Mouse (Mus musculus): ENCODE data around the gene Prlr. TPM values are rescaled to one million over a fixed set of nuclear protein-coding genes. Genes with fewer than 3 reads are reported as not detected.

Prlr gene
- total and polyA plus RNA-seq, 3 experiments, result not detected

DNA sequence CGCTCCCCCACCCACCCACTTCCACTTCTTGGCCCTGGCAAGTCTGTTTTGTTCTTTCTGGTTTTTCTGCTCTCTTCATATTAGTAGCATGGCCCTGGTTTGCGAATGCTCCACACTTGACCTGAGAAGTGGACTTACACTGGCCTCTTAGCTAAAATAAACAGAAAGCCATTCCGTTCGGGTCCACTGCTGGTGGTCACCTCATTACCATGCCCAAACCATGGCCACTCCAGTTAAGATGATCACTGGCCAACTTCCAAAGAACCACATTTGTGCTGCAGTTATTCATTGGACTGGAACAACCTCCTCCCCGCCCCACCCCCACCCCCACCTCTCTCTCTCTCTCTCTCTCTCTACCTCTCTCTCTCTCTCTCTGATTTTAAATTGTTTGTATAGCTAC is 104.5 kb downstream of the Prlr start:
- no peaks in the 10 kb centered on the region for H3K4me1 ChIP-seq (ENCODE audit: control insufficient read depth in 1 of 2, insufficient read depth in 2 of 2, low read length in 2 of 2)
- H3K79me2 ChIP-seq (ENCODE audit: control insufficient read depth, insufficient read depth, low read length, poor library complexity), result no peaks in the 10 kb centered on the region
- DNase-seq (ENCODE audit: low read depth, low spot score), result no peak
- TF ChIP-seq MEF2A (IDR thresholded peaks at IDR 0.05; ENCODE audit: extremely low read depth, insufficient replicate concordance, low read depth, low read length, poor library complexity, severe bottlenecking) (no peak), ETS1 (IDR thresholded peaks at IDR 0.05; ENCODE audit: low read depth, low read length) (no peak), POLR2AphosphoS5 (IDR thresholded peaks at IDR 0.05; ENCODE audit: borderline replicate concordance, low read depth, low read length) (no peak), POLR2A (IDR thresholded peaks at IDR 0.05; ENCODE audit: control insufficient read depth in 1 of 2, insufficient read depth in 1 of 2, low read depth in 1 of 2, low read length in 2 of 2, poor library complexity in 1 of 2) (no peak), NRF1 (IDR thresholded peaks at IDR 0.05; ENCODE audit: insufficient read depth, low read depth, low read length, poor library complexity, severe bottlenecking) (no peak), JUND (IDR thresholded peaks at IDR 0.05; ENCODE audit: low read depth, low read length) (no peak), CHD1 (IDR thresholded peaks at IDR 0.05; ENCODE audit: low read depth, low read length) (no peak), HCFC1 (IDR thresholded peaks at IDR 0.05; ENCODE audit: low read depth, low read length) (no peak), USF1 (IDR thresholded peaks at IDR 0.05; ENCODE audit: low read depth, low read length) (no peak), GATA1 (IDR thresholded peaks at IDR 0.05; ENCODE audit: low read depth, low read length) (no peak), USF2 (IDR thresholded peaks at IDR 0.05; ENCODE audit: borderline replicate concordance in 1 of 2, insufficient read depth in 1 of 2, low read depth in 1 of 2, low read length in 2 of 2) (no peak), EP300 (IDR thresholded peaks at IDR 0.05; ENCODE audit: low read depth in 1 of 2, low read length in 2 of 2) (no peak), UBTF (IDR thresholded peaks at IDR 0.05; ENCODE audit: borderline replicate concordance, insufficient read depth, low read depth, low read length) (no peak), MAFK (IDR thresholded peaks at IDR 0.05; ENCODE audit: borderline replicate concordance, low read depth, low read length) (no peak), MAZ (IDR thresholded peaks at IDR 0.05; ENCODE audit: low read depth, low read length) (no peak), POLR2AphosphoS2 (IDR thresholded peaks at IDR 0.05; ENCODE audit: low read length) (no peak), BHLHE40 (IDR thresholded peaks at IDR 0.05; ENCODE audit: borderline replicate concordance, low read depth, low read length) (no peak), GABPA (IDR thresholded peaks at IDR 0.05; ENCODE audit: low read depth, low read length) (no peak)
- no peak overlapping the region for H3K9ac ChIP-seq (ENCODE audit: control insufficient read depth, low read depth, low read length, poor library complexity, severe bottlenecking)
- no peak overlapping the region for H3K27ac ChIP-seq (ENCODE audit: control insufficient read depth, low read depth, low read length)
- no peaks in the 10 kb centered on the region; the same call in 1 of the 2 replicates for H3K9me3 ChIP-seq (replicated peaks; ENCODE audit: insufficient read depth, low read length)
- H3K27me3 ChIP-seq (ENCODE audit: control insufficient read depth in 1 of 2, insufficient read depth in 2 of 2, low read length in 2 of 2), result no peaks in the 10 kb centered on the region; a peak in 1 of 4 replicates
- H3K36me3 ChIP-seq (ENCODE audit: control insufficient read depth in 1 of 2, insufficient read depth in 2 of 2, low read length in 2 of 2), result no peaks in the 10 kb centered on the region
- H3K4me3 ChIP-seq (ENCODE audit: control insufficient read depth in 1 of 2, insufficient read depth in 1 of 2, low read depth in 2 of 2, low read length in 2 of 2), result no peak overlapping the region

DNA sequence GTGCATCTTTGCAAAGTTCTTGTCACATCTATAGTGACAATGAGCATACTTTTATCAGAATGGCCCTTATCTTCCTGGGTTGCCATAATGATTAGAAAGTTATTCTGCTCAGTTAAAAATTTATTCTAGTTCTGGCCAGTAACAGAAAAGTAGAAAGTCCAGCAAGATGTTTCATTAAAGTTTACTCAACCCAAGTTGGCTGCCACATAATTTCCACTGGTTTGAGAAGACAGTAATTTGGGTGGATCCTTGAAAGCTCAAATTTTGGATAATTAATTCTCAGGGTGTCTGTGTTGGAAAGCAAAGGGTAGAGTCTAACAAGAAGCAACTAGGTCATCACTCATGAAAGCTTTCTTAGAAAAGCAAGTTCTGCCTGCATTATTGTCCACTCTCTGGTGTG is 106.6 kb downstream of the Prlr start:
- no peak for TF ChIP-seq GATA1 (IDR thresholded peaks at IDR 0.05; ENCODE audit: low read depth, low read length)
- no peak for TF ChIP-seq CHD2 (IDR thresholded peaks at IDR 0.05; ENCODE audit: low read length)
- TF ChIP-seq ZNF384 (IDR thresholded peaks at IDR 0.05; ENCODE audit: low read depth, low read length), result no peak
- no peak for TF ChIP-seq CHD1 (IDR thresholded peaks at IDR 0.05; ENCODE audit: low read depth, low read length)
- TF ChIP-seq MYC (IDR thresholded peaks at IDR 0.05; ENCODE audit: low read depth, low read length), result no peak
- no peak for TF ChIP-seq MYB (IDR thresholded peaks at IDR 0.05; ENCODE audit: low read depth, low read length)
- no peak for TF ChIP-seq ZC3H11A (IDR thresholded peaks at IDR 0.05; ENCODE audit: low read depth, low read length)
- no peak for TF ChIP-seq MXI1 (IDR thresholded peaks at IDR 0.05; ENCODE audit: low read depth, low read length)
- TF ChIP-seq MEF2A (IDR thresholded peaks at IDR 0.05; ENCODE audit: extremely low read depth, insufficient replicate concordance, low read depth, low read length, poor library complexity, severe bottlenecking), result no peak
- TF ChIP-seq POLR2AphosphoS5 (IDR thresholded peaks at IDR 0.05; ENCODE audit: borderline replicate concordance, low read depth, low read length), result no peak
- TF ChIP-seq ZMIZ1 (IDR thresholded peaks at IDR 0.05; ENCODE audit: low read depth, low read length), result no peak
- no peak for TF ChIP-seq HCFC1 (IDR thresholded peaks at IDR 0.05; ENCODE audit: low read depth, low read length)
- TF ChIP-seq POLR2A (IDR thresholded peaks at IDR 0.05; ENCODE audit: control insufficient read depth in 1 of 2, insufficient read depth in 1 of 2, low read depth in 1 of 2, low read length in 2 of 2, poor library complexity in 1 of 2), result no peak
- no peak for DNase-seq (ENCODE audit: low read depth, low spot score)

More for the DNA sequence above, 106.6 kb downstream of the Prlr start:
- H3K4me1 ChIP-seq (ENCODE audit: control insufficient read depth in 1 of 2, insufficient read depth in 2 of 2, low read length in 2 of 2), result no peaks in the 10 kb centered on the region
- H3K36me3 ChIP-seq (ENCODE audit: control insufficient read depth in 1 of 2, insufficient read depth in 2 of 2, low read length in 2 of 2), result no peaks in the 10 kb centered on the region
- H3K4me3 ChIP-seq (ENCODE audit: control insufficient read depth in 1 of 2, insufficient read depth in 1 of 2, low read depth in 2 of 2, low read length in 2 of 2), result no peak overlapping the region
- no peak overlapping the region for H3K9ac ChIP-seq (ENCODE audit: control insufficient read depth, low read depth, low read length, poor library complexity, severe bottlenecking)
- no peaks in the 10 kb centered on the region; the same call in 1 of the 2 replicates for H3K9me3 ChIP-seq (replicated peaks; ENCODE audit: insufficient read depth, low read length)
- no peaks in the 10 kb centered on the region; a peak in 1 of 4 replicates for H3K27me3 ChIP-seq (ENCODE audit: control insufficient read depth in 1 of 2, insufficient read depth in 2 of 2, low read length in 2 of 2)
- no peaks in the 10 kb centered on the region for H3K79me2 ChIP-seq (ENCODE audit: control insufficient read depth, insufficient read depth, low read length, poor library complexity)
- no peak overlapping the region for H3K27ac ChIP-seq (ENCODE audit: control insufficient read depth, low read depth, low read length)

Measured in MEL (cell line).